Mouse (Mus musculus) small intestine, adult 2 months (tissue): Measurements from ENCODE around the gene Aurkb. TPM values are rescaled to one million over a fixed set of nuclear protein-coding genes. Genes with fewer than 3 reads are reported as not detected.
A peak's percentile ranks its signal among the peaks of the same experiment; 100 is the strongest.

Experiments used
- H3K27ac ChIP-seq: fragments of 200-500 bp; 2 replicates; pipeline ENCODE4 v1.5.1; 2012; ENCODE audit warnings: low read depth, low read length, control low read depth, inconsistent platforms; ENCODE audit not compliant: insufficient read depth
- H3K27me3 ChIP-seq: fragments of 200-500 bp; 2 replicates; pipeline ENCODE4 v1.6.1; 2012; ENCODE audit warnings: mild to moderate bottlenecking, moderate library complexity, low read length, inconsistent platforms; ENCODE audit not compliant: control insufficient read depth, insufficient read depth
- H3K36me3 ChIP-seq: fragments of 200-500 bp; 2 replicates; pipeline ENCODE4 v1.6.1; 2012; ENCODE audit warnings: mild to moderate bottlenecking, low read length, control low read depth, inconsistent platforms; ENCODE audit not compliant: control insufficient read depth, insufficient read depth
- H3K4me1 ChIP-seq: fragments of 200-500 bp; 2 replicates; pipeline ENCODE4 v1.6.1; 2012; ENCODE audit warnings: low read length, inconsistent platforms, mixed read lengths; ENCODE audit not compliant: control insufficient read depth, insufficient read depth, insufficient read length
- H3K4me3 ChIP-seq: fragments of 200-500 bp; 2 replicates; pipeline ENCODE4 v1.5.1; 2012; ENCODE audit warnings: low read depth, mild to moderate bottlenecking, control low read depth, inconsistent platforms, low read length, moderate library complexity
- CTCF ChIP-seq: fragments of 200-500 bp; IDR thresholded peaks from 2 replicates; pipeline ENCODE4 v1.5.1; 2012; ENCODE audit warnings: low read depth, mild to moderate bottlenecking, control low read depth, inconsistent platforms, low read length, moderate library complexity, mixed read lengths; ENCODE audit not compliant: insufficient replicate concordance, insufficient read length; ENCODE audit errors: extremely low read depth
- POLR2A ChIP-seq: fragments of 200-500 bp; IDR thresholded peaks from 2 replicates; pipeline ENCODE4 v1.6.1; 2012; ENCODE audit warnings: low read depth, mild to moderate bottlenecking, control low read depth, inconsistent platforms, low read length, moderate library complexity
- WGBS: fragments of 180-500 bp; shearing (Covaris S2); methylation state at CpG from one replicate; pipeline ENCODE4 v1.1.7; 2018; 5-methylcytosine and 5-hydroxymethylcytosine counted together
- polyA plus RNA-seq: library from polyadenylated mRNA; depleted of rRNA; stranded (reverse); fragments of >200 nt; gene quantifications from 2 replicates; pipeline ENCODE4 v1.2.3, GENCODE M21; 2012

Aurkb gene
- polyA plus RNA-seq, 1 experiment, result 30.8 TPM

GRCm38 (mm10) chr11:69052824-69053421, 7.5 kb downstream of the Aurkb start:
- whole genome bisulfite sequencing, result 90% methylated on average over 2 of the region's 2 CpGs
- H3K27me3 ChIP-seq, result no peaks in the 10 kb centered on the region
- H3K4me1 ChIP-seq, result no peaks in the 10 kb centered on the region
- no peak overlapping the region for H3K27ac ChIP-seq
- TF ChIP-seq POLR2A (no peak), CTCF (no peak)
- no peak overlapping the region for H3K4me3 ChIP-seq
- peaks cover 5% of the 10 kb centered on the region; the same call in 1 of the 2 replicates for H3K36me3 ChIP-seq

DNA sequence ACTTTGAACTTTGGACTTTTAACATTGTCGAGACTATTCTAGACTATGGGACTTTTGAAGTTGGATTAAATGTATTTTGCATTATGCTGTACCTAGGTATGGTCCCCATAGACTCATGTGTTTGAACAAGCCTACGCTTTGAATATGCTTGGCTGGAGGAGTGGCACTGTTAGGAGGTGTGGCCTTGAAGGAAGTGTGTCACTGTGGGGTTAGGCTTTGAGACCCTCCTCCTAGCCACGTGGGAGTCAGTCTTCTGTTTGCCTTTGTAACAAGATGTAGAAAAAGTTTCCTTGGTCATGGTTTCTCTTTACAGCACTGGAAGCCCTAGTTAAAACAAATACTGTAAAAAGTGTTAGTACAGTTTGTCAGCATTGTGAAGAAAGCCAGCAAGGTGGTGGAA, 8.4 kb downstream of the Aurkb start:
- Histone ChIP-seq H3K27me3 (no peaks in the 10 kb centered on the region), H3K36me3 (0 out of 2 replicates have a peak, but pooled peaks cover 2% of the 10 kb centered on the region), H3K4me3 (no peak overlapping the region), H3K4me1 (no peaks in the 10 kb centered on the region), H3K27ac (no peak overlapping the region)
- 51% methylated on average over 3 of the region's 3 CpGs for WGBS
- TF ChIP-seq CTCF, result no peak
- TF ChIP-seq POLR2A, result no peak

- Histone ChIP-seq H3K36me3 (no peaks in the 10 kb centered on the region), H3K4me1 (peaks cover 6% of the 10 kb centered on the region)
- WGBS, result 43% methylated on average over 2 of the region's 2 CpGs
These were observed 12.8 kb downstream of the Aurkb start for GRCm38 (mm10) chr11:69058265-69058664.

GRCm38 (mm10) chr11:69058729-69059356, 13.4 kb downstream of the Aurkb start:
- peak overlapping the region; percentile 85 for H3K4me3 ChIP-seq
- peak overlapping the region; percentile 84 for H3K27ac ChIP-seq
- peaks cover 6% of the 10 kb centered on the region for H3K4me1 ChIP-seq
- no peak for TF ChIP-seq POLR2A
- TF ChIP-seq CTCF, result no peak
- no peaks in the 10 kb centered on the region for H3K27me3 ChIP-seq
- H3K36me3 ChIP-seq, result no peaks in the 10 kb centered on the region
- WGBS, result under 1% methylated on average over 19 of the region's 19 CpGs

More at GRCm38 (mm10) chr11:69058265-69058664, 12.8 kb downstream of the Aurkb start:
- TF ChIP-seq POLR2A, result no peak
- no peak for TF ChIP-seq CTCF
- H3K4me3 ChIP-seq, result peak overlapping the region; percentile 85
- H3K27ac ChIP-seq, result peak overlapping the region; percentile 84
- no peaks in the 10 kb centered on the region for H3K27me3 ChIP-seq

GRCm38 (mm10) chr11:69059357-69059974, 14.0 kb downstream of the Aurkb start, which contains the start of gene Borcs6:
Borcs6 (plus strand) TSS chr11:69059717.
- peak within 1 kb of the TSS; percentile 84 for H3K27ac ChIP-seq
- peak within 1 kb of the TSS; percentile 85 for H3K4me3 ChIP-seq
- 0 out of 2 replicates have a peak, but pooled peaks have one; percentile 9 for TF ChIP-seq CTCF
- TF ChIP-seq POLR2A, result peak; percentile 45
- H3K4me1 ChIP-seq, result peaks cover 6% of the 10 kb centered on the region
- H3K27me3 ChIP-seq, result no peaks in the 10 kb centered on the region
- WGBS, result under 1% methylated on average over 64 of the region's 64 CpGs
- H3K36me3 ChIP-seq, result no peaks in the 10 kb centered on the region

DNA sequence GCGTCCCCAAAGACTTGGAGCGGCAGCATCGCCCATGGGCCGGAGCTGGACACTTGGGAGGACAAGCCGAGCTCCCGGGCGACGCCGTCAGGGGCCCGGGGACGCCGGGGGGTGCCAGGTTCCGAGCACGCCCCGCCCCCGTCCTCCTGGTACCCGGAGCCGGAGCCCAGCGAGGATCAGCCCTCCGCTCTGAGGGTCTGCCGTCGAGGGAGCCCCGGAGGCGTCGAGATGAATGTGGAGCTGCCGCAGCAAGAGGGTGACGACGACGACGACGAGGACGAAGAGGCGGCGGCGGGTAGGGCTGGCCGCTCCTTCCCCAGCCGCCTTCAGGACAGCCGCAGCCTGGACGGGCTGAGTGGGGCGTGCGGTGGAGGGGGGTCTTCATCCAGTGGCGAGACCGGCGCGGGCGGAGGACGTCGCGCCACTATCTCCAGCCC, 14.5 kb downstream of the Aurkb start:
- H3K36me3 ChIP-seq, result no peaks in the 10 kb centered on the region
- H3K27ac ChIP-seq, result peak overlapping the region; percentile 71
- no peak for TF ChIP-seq POLR2A
- no peak for TF ChIP-seq CTCF
- peak overlapping the region; percentile 85 for H3K4me3 ChIP-seq
- WGBS, result under 1% methylated on average over 49 of the region's 49 CpGs
- no peaks in the 10 kb centered on the region for H3K27me3 ChIP-seq
- H3K4me1 ChIP-seq, result peaks cover 6% of the 10 kb centered on the region
